Mouse (Mus musculus) right cerebral cortex, postnatal 4 days (tissue): ENCODE data around the gene Slc6a16.

Source experiments
- DNase-seq: peaks from one replicate; pipeline ENCODE4 v3.0.0-alpha.2; 2022

The Slc6a16 gene

DNA sequence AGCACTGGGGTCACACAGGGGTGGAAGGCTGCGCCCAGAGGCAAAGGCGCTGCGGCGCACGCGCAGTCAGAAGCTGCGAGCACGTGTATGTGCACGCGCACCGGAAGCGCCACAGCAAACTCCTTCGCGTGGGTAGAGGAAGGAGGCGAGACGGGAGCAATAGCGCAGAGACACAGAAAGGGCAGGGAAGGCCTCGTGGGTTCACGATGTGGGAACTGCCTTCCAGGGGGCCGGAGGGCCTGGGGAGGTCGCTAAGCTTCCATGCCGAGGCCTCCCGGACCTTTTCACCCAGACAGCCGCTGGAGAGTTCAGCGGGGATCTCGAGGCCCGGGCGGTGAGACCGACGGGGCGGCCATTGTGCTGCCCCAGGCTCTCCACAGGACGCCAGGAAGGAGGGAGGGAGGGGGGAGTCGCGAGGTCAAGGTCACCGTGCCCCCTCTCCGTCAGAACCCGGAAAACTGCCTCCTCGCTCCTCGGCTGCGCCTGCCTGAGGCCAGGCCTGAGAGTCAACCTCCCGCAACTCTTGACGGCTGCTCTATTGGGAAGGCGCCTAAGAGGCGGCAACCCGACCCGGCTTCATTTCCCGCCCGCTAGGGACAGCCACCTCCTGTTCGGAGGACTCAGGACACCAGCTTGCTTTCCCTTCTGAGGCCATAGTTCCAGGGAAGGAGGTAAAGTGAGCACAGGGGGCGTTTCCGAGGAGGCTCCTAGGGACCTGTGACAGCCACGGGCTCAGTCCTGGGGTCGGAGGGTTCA, at the start of gene Slc6a16:
Gene Slc6a16, plus strand, starts transcription at position 453 of the 756 bp plus-strand sequence.
- peak; percentile 72 for DNase-seq

DNA sequence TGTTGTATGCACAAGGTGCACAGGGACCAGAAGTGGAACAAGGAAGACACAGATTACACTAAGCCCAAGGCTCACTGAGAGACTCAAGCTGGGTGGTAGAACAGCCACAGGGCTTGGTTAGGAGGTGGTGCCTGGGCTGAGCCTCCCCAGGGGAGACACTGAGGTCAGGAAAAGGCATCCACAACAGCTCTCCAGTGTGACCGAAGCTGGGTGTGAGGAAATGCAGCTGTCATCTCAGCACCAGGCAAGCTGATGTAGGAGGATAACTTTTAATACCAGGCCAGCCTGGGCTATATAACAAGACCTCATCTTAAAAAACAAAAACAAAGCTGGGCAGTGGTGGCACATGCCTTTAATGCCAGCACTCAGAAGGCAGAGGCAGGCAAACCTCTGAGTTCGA, 49.7 kb upstream of the Slc6a16 start:
- DNase-seq = no peak

DNA sequence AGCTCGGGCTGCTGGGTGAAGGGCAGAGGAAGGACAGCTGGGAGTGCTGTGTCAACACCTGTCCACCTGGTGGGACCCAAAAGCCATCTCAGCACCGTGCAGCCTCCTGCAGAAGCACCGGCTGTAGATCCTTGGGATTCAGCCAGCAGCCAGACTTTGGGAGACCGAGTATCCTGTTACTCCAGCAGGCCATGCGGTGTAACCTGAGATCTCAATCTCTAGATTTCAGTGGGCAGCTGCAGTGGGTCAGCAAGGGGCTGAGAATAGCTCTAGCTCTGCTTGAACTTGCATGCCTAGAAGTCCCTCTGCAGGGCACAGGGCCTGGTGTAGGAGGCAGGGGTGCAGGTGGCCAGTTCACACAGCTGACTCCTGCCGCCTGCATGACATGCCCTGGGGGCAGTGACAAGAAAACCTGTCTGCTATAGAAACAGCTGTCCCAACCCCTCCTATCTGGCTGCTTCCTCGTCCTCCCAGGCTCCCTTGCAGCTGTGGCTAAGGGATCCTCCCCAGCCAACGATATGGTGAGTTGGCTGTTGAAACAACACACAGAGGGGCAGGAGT, 49.0 kb upstream of the Slc6a16 start:
- DNase-seq = no peak

DNA sequence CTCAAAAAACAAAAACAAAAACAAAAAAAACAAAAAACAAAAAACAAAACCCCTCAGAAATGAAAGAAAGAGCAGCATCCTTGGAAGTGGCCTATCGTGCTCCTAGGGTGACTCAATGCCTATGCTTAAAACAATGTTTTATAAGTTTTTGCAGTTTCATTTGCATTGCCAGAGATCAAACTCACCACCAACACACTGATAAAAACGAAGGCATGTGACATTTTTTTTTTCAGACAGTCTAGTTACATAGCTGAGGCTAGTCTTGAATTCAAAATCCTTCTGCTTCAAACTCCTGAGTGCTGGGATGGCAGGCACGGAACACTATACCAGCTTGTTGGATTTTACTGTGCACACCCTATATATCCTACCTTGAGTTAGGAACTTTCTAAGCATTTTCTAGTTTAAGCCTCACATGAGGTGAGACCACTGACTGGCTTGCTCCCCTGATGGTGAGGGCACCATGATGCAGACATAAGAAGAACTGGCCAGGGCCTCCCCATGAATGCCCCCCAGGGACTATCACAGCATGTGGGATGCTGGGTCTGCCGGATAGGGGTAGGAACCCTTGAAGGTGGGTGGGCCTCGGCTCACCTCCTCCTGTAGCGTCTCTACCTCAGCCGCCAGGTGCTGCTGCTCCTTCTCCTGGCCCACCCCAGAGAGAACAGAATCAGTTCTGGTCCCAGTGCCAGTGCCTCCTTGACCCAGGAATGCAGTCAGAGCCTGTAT, 48.1 kb upstream of the Slc6a16 start:
- no peak for DNase-seq

DNA sequence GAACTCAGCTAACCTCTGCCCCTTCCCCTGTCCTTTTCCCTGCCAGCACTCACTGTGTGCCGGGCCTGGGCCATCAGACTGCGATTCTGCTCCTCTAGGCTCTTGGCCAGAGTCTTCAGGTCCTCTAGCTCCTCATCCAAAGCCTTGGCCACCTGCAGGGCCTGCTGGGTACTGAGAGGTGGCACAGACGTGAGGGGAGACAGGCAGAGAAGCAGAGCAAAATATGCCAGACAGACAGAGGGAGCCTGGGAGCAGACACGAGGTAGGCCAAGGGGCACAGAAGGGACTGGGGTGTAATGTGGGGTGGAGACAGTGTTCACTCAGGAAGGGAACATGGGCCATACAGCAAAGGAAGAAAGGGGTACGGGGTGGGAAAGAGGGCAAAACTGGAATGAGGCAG, 47.5 kb upstream of the Slc6a16 start:
- DNase-seq = no peak

DNA sequence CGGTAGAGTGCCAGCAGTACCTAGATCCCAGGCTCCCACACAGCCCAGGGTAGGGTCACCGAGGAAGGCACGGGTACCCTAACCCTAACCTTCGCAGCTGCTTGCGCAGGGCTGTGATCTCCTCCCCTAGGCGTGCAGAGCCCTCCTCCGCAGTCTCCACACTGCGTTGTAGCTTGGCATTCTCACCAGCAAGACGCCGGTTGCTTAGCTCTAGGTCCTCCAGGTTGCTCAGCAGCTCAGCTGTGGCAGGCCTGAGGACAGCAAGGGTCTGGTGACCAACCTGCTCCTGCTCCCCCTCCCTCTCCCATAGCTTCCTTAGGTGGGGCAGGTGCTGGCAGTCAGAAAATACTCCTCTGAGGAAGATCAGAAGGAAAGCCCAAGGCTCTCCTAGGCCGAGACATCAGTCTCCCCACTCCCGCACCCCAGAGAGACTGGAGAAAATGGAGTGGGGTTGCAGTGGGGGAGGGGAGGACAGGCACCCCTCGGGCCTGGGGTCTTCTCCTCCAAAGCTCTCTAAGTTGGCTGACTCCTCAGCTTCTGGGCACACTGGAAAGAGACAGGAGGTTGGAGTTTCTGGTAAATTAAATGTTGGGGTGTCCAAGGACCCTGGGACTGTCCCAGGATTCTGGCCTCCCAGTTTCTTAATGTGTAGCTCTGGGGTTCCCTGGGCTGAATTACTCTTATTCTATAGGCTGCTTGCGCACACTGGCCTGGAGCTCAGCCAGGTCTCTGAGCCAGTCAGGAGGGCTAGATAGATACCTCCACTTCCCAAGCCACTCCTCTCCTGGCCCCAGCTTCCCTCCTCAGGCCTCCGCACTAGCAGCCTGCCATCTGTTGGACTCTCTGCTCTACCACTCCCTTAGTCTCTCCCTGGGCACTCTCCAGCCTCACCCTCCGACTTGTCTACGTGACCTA, 46.8 kb upstream of the Slc6a16 start:
- no peak for DNase-seq

DNA sequence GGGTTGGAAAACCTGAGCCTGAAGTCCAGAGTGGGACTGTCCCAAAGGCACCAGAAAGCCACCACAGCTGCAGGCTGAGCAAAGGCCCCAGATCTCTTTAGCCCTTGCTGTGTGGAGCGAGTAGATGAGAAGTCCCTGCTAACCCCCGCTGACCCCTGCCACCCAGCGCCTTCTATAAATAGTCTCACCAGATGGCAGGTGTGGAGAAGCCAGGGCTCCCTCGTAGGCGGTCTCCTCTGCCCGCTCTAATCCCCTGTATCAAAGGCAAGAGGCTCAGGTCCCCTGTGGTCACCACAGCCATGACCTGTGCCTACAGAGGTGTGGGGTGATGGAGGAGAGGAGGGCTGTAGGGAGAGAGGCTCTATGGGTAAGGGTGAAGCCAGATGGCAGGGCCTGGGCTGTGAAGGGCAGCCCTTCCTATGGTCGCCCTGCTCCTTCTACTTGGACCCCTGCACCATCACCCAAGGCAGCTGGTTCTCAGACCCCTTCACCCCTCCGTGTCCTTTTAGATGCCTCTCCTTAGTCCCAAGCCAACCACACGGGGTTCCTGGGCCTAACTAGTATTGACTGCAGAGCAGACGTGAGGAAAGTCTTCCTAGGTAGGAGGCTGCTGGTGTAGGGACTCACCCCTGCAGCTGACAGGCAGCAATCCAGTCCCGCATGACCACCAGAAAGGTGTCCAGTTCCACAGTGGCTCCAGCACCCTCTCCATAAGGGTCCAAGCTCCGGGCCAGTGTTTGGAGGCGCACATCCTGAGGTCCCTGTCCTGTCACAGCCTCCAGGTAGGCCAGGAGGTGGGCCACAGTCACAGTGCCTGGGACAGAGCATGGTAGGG, 45.3 kb upstream of the Slc6a16 start:
- DNase-seq = no peak

DNA sequence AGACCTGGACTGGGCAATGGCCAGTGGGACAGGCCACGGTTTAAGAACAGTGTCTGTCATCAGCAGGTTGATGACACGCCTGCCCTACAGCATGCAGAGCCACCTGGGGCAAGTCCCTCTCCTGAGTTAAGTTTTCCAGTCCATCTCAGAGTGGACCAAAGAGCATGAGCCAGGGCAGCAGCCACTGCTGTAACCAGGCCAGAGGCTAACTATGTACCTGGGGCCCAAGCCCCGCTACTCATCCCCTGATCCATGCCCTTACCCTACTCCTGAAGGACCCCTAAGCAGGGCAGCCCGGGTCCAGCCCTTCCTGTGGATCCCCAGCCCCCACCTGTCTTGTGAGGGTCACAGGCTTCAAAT, 44.7 kb upstream of the Slc6a16 start:
- DNase-seq = no peak

DNA sequence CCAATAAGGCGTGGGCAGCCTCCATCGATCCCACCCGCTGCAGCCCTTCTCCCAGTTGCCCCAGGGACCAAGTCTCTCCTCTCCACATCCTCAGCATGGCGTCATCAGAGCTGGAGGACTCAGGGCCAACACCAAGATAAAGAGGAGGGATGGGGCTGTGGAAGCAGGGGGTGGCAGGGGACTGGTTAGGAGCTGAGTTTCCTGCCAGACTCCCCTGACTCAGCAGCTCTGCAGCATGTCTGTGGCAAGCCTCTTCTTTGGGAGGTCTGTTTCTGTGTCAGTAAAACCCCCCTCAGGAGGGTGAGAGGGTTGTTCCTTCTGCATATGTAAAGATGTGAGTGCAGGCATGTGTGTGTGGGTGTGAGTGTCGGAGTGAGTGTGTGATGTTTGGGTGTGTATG, 43.9 kb upstream of the Slc6a16 start:
- DNase-seq = no peak

DNA sequence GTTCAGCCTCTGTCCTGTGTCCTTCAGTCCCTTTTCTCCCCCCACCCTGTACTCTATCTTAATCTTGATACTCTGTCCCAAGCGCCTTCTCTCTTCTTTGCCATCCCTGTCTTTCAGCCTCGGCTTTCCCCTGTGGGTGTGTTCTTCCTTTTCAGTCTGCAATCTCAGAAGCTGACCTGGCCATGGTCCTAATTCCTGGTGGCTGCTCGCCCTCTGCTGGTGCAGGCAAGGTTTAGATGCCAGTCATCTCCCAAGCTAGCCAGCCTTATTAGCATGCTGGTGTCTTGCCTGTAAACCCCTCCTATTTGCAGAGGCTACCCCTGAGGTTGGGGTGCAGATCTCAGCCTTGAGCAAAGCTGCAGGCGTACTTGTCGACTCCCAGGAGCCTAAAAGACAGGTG, 42.5 kb upstream of the Slc6a16 start:
- DNase-seq = peak; percentile 63

DNA sequence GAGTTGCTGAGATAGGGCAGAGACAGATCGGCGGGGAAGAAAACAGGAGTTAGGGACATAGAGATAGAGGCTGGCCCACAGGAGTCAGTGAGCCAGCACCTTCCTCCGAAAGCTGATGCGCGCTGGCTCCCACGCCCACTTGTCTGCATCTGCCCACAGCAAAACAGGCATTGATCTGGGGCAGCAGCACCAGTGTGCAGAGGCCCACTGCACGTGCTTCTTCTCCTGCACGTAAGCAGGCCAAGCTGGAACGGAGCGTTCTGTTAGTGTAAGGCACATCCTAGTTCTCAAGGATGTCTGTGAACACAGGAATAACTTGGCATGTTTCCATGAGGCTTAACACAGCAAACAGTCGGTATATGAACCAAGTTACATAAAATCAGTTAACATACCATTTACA, 41.9 kb upstream of the Slc6a16 start:
- no peak for DNase-seq

DNA sequence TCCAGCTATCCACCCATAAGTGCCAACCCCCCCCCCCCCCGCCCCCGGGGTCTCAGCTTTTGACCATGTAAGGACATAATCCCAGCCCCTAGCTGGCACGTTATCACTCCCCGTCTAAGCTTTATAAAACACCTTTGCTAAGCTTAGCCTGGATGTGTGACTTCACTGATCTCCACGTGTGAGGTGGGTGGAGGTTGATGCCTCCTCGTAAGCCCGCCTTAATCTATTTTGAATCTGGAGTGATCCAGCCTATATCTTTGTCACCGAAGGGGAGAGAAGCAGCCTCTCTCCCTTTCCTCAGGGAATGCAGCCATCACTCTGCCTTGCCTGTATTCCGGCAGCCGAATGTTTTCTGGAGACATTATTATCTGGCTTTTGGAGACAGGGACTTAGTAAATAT, 38.2 kb upstream of the Slc6a16 start:
- no peak for DNase-seq

DNA sequence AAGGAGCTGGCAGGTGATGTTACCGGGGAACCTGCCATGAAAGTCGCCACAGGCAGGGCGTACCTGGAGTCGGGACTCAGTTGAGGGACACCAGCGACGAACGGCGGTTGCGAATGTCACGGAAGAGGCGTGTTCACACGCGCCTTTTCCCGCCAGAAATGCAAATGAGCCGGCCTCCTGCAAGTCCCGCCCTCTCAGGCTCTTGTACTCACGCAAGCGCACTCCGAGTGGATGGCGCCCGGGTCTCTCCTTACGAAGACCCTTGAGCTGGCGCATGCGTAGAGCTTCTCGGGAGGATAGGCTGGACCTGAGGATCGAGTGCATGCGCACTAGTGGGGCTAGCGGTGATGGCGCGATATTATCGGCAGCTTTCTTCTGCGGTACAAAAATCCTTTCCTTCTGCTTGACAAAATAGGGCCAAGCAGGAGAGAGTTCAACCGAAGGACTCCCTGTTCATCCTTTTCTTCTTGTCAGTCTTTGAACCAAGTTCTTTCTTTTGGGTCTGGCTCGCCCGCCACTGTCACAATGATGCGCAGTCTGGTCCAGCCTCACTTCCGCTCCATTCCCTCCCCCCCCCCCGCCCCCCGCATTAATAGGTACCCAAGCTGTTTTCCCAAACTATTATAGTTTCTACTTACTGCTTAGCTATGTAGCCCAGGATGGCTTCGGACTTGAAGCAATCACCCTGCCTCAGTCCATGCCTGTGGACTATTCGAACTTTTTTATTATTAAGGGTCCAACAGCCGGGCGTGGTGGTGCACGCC, 36.3 kb upstream of the Slc6a16 start, which contains the start of gene Ccdc155:
Gene Ccdc155, minus strand, starts transcription at position 513 of the 764 bp plus-strand sequence.
- peak; percentile 94 for DNase-seq

DNA sequence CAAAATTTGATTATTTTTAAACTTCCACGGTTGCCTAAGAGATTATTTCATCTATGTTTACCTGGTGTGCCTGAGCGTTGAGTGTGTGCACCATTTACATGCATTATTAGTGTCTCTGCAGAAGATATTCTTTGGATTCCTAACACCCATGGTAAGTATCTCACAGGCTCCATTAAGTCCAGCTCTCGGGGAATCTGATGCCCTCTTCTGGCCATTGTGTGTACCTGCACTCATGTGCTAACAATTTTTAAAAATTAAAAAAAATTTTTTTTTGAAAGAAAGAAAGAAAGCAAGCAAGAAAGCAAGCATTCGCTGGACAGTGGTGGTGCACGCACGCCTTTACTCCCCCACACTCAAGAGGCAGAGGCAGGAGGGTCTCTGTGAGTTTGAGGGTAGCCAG, 32.6 kb upstream of the Slc6a16 start:
- no peak for DNase-seq

DNA sequence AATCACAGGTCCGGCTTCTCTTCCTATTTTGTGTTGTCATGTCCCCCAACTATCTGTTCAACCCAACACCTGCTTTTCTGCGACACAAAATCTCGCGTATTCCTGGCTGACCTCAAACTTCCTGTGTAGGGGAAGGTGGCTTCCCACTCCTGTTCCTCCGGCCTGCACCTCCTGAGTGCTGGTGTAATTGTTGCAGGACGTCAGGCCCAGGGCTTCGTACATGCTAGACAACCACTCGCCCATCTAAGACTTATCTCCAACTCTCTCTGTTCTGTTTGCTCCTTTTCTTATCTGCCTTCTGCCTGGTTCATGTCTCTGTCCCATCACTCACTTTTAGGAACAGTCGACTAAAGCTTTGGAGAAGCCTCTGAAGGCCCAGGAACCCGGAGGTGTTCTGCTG, 29.8 kb upstream of the Slc6a16 start:
- no peak for DNase-seq

DNA sequence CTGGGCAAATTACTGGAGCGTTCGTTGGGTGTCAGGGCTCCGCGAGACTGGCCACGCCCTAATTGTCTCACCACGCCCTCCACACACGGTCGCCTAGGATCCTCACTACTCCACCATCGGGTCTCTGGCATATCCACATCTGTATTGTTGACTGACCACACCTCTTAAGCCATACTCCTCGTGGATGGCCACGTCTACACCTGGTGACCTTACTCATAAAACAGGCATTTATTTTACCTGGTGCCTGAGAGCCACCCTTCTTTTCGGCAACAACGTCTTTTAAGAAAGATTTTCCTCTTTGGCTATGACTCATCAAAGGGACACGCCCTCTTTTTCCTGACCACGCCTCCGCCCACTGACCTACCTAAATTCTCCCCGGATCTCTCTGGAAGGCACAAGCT, 29.0 kb upstream of the Slc6a16 start, which contains the start of gene Dkkl1:
Gene Dkkl1, minus strand, starts transcription at position 297 of the 401 bp plus-strand sequence.
- DNase-seq = no peak

DNA sequence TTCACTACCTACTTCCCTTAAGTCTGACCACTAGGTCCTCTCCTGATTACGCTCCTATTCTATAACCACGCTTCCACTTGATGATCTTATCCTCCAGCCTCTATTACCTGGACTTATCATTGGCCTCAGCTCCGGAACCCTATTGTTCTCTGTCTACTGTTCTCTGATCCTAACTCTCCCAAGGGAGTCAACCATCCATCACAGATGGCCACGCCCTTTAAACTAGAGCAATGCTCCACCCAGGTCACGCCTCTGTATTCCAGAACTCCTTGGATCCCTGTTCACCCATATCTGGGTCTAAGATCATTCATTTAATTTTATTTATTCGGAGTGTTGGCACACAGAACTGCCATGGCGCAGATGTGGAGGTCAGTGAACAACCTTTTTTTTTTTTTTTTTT, 28.5 kb upstream of the Slc6a16 start:
- DNase-seq = no peak

DNA sequence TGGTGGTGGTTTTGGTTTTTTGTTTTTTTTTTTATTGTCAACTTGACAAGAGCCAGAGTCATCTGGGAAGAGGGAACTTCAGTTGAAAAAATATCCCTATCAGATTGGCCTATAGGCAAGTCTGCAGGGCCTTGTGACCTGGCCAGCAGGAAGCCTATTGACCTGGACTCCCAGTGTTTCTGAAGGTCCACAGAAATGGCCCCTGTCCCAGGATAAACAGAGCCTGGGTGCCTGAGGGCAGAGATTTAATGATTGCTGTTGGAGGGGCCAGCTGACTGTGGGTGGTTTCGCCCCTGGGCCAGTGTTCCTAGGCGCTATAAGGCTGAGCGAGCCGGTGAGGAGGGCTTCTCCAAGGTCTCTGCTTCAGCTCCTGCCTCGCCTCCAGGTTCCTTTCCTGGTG, 27.2 kb upstream of the Slc6a16 start:
- DNase-seq = no peak

DNA sequence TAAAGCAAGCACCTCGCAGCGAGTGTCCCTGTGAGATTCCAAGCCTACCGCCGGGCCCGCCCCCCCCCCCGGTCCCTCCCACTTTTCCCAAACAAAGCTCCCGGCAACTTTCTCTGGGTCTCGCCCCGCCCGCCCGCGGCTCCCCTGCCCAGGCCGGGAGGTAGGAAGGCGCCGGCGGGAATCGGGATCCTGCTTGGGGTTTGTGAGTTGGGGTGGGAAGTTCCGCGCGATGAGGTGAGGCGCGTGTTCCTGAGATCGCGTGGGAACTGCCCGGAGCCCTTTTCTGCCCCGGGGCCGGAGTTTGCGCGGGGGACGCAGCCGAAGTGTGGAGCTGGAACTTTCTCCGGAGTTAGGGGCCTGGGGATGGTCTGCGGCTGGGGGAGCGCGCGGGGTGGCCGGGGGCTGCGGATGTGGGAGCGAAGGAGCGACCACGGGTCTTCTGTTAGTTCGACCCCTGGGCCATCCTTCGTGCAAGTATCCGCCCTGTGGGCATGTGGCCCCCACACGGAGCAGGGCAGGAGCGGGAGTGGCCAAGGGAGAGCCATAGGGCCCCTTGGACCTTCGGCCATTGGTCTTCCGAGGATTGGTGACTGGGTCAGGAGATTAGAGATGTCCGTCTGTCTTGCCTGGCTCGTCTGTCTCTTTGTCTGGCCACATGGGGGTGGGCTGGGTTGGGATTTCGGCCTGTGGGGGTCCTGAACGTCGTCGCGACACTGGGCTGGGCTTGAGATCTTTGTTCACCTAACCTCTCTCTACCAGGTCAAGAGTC, 25.0 kb upstream of the Slc6a16 start, which contains the start of gene Tead2:
Gene Tead2, plus strand, starts transcription at position 81 of the 769 bp plus-strand sequence.
- DNase-seq = no peak

DNA sequence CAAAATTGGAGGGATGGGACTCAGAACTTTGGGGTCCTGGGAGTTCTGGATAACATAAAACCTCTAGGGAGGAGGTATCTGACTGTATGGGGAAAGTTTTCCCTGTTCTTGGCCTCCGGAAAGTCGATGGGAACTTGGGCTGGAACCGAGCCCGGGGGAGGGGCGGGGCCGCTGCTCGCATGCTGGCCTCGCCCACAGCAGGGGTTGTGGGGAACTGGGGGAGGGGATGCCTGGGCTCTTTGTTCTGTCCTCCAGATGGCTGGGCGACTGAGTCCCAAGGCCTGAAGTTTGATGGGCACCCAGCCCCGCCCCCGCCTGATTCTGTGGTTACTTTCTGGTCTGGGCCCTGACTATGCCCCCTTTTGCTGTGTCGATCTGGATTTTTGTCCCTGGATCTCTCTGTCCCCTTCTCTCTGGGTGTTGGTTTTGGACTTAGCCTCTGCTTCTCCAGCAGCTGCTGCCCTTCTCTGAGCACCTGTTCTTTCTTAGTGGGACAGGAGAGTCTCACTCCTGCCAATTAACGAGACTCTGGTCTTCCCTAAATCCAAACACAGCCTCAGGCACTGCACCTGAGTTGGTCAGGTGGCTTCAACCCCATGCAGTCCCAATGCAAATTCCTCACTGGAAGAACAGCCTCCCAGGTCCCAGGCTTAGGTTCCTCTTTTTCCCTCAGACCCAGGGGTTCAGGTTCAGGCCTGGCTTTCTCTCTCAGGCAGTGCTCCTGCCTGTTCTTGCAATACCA, 24.3 kb upstream of the Slc6a16 start:
- peak; percentile 70 for DNase-seq
